Mouse (Mus musculus): ENCODE data around the gene 4930548H24Rik. TPM values are rescaled to one million over a fixed set of nuclear protein-coding genes. Genes with fewer than 3 reads are reported as not detected.
A peak's percentile ranks its signal among the peaks of the same experiment; 100 is the strongest.

4930548H24Rik gene
- polyA plus RNA-seq, 1 experiment from 2014 or later: not detected

DNA sequence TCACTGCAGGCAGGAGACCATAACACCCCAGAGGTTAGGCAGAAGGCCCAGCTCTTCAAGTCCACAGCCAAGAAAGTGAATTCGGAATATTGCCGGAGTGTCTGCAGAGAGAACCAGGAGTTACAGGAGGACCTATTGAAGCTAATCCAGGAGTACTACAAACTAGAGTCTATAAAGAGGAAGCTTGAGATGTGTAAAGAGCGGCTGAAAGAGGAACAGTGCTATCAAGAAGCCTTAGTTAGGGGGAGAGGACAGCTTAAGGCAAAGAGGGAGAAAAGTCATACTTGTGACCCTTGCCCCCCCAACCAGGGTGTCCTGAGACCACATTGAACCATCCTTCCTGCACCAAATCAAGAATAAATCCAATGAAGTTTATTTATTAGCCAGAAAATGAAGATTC lies 2.3 kb downstream of the 4930548H24Rik start:
- WGBS: 88% methylated on average over 3 of the region's 3 CpGs

DNA sequence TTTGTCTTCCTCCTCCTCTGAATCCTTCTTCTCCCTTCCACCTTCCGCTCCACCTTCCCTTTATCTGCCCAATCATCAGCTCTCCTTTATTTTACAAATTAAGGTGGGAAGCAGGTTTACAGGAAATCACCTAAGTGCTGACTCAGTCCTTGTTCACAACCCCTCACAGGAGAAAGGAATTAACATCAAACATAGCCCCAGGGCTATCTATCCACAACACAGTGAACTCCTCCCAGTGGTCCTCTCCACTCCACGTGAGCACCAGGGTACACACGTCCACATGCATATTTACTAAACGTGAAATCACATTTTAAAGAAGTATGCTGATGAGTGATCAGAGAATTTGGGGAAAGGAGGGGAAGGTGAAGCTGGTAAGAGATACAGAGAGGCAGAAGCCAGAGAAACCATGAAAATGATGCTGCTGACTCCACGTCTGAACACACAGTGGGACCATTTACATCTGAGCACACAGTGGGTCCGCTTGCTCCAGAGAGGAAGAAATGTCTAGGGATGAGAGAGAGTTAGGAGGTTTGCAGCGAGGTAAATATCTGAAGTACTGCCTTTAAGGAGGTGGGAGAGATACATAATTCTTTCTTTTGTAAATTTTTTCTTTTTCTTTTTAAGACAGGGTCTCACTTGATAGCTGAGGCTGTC lies 3.7 kb downstream of the 4930548H24Rik start:
- Histone ChIP-seq H3K4me1 (replicated peaks; ENCODE audit: control insufficient read depth, insufficient read depth, low read length) (no peaks in the 10 kb centered on the region), H3K27me3 (ENCODE audit: control insufficient read depth, insufficient read depth, low read depth, low read length) (no peaks in the 10 kb centered on the region), H3K27ac (ENCODE audit: low read length) (no peak overlapping the region), H3K4me2 (ENCODE audit: low read depth, low read length) (no peak overlapping the region), H3K4me3 (ENCODE audit: low read length) (no peak overlapping the region), H3K9ac (ENCODE audit: low read length) (no peak overlapping the region), H3K9me3 (ENCODE audit: control insufficient read depth, low read length) (no peaks in the 10 kb centered on the region), H3K36me3 (ENCODE audit: control insufficient read depth, insufficient read depth, low read length) (no peaks in the 10 kb centered on the region)
- 56% methylated on average over 7 of the region's 7 CpGs for WGBS
- no peak for ATAC-seq (ENCODE audit: low read depth)

More for the DNA sequence above, 2.3 kb downstream of the 4930548H24Rik start:
- ATAC-seq (ENCODE audit: low read depth): no peak
- Histone ChIP-seq H3K27me3 (ENCODE audit: control insufficient read depth, insufficient read depth, low read depth, low read length) (no peaks in the 10 kb centered on the region), H3K4me2 (ENCODE audit: low read depth, low read length) (no peak overlapping the region), H3K27ac (ENCODE audit: low read length) (no peak overlapping the region), H3K4me1 (replicated peaks; ENCODE audit: control insufficient read depth, insufficient read depth, low read length) (no peaks in the 10 kb centered on the region), H3K36me3 (ENCODE audit: control insufficient read depth, insufficient read depth, low read length) (no peaks in the 10 kb centered on the region), H3K9me3 (ENCODE audit: control insufficient read depth, low read length) (no peaks in the 10 kb centered on the region), H3K4me3 (ENCODE audit: low read length) (no peak overlapping the region), H3K9ac (ENCODE audit: low read length) (no peak overlapping the region)

GRCm38 (mm10) chr5:31492031-31492430 lies 6.5 kb downstream of the 4930548H24Rik start:
- WGBS: 58% methylated on average over 1 of the region's 1 CpGs
- Histone ChIP-seq H3K36me3 (ENCODE audit: control insufficient read depth, insufficient read depth, low read length) (peaks cover 4% of the 10 kb centered on the region; the same call in 1 of the 2 replicates), H3K4me3 (ENCODE audit: low read length) (no peak overlapping the region), H3K27ac (ENCODE audit: low read length) (no peak overlapping the region), H3K9ac (ENCODE audit: low read length) (no peak overlapping the region), H3K4me1 (replicated peaks; ENCODE audit: control insufficient read depth, insufficient read depth, low read length) (peaks cover 7% of the 10 kb centered on the region), H3K4me2 (ENCODE audit: low read depth, low read length) (no peak overlapping the region), H3K9me3 (ENCODE audit: control insufficient read depth, low read length) (no peaks in the 10 kb centered on the region), H3K27me3 (ENCODE audit: control insufficient read depth, insufficient read depth, low read depth, low read length) (no peaks in the 10 kb centered on the region)
- ATAC-seq (ENCODE audit: low read depth): no peak

DNA sequence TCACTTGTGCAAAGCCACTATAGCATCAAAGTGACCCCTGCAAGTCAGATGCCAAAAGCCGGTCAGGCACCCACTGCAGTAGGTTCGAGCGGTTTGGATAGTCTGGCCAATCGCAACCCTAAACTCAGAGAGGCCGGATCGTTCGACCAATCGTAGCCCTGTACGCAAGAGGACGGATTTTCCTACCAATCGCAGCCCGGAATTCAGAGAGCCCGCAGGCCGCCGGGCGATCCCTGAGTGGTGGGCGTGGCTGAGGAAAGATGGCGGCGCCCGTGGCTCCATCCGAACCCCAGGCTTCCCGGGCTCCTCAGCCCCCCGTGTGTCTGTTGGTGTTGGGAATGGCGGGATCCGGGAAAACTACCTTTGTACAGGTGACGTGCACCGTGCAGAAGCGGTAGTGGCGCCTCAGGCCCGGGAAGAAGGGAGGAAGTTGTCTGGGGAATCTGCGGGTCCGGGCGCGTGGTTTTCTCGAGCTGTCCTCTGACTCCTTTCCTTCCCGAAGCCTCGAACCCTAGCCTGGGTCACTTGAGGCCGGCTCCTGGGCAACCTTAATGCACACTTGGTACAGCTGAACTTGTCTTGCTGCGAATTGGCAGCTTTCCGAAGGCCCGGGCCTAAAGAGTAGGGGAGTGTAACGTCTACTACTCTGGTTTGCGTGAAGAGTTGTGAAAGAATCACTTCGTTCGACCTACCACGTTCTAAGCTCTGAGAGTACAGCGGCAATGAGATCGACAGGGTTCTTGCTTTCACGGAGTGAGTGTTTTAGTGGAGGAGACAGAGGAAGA lies 9.2 kb downstream of the 4930548H24Rik start, which contains the start of gene Gpn1:
Gene Gpn1, plus strand, starts transcription at position 229 of the 785 bp plus-strand sequence.
- H3K9me3 ChIP-seq (ENCODE audit: control insufficient read depth, low read length): no peaks in the 10 kb centered on the region
- H3K27me3 ChIP-seq (ENCODE audit: control insufficient read depth, insufficient read depth, low read depth, low read length): no peaks in the 10 kb centered on the region
- H3K36me3 ChIP-seq (ENCODE audit: control insufficient read depth, insufficient read depth, low read length): peaks cover 13% of the 10 kb centered on the region
- H3K27ac ChIP-seq (ENCODE audit: low read length): no peak within 1 kb of the TSS
- H3K4me3 ChIP-seq (ENCODE audit: low read length): peak within 1 kb of the TSS; percentile 79
- peak within 1 kb of the TSS; percentile 78 for H3K9ac ChIP-seq (ENCODE audit: low read length)
- under 1% methylated on average over 49 of the region's 49 CpGs for WGBS
- H3K4me2 ChIP-seq (ENCODE audit: low read depth, low read length): peak within 1 kb of the TSS; percentile 90
- ATAC-seq (ENCODE audit: low read depth): peak; percentile 100
- peaks cover 7% of the 10 kb centered on the region for H3K4me1 ChIP-seq (replicated peaks; ENCODE audit: control insufficient read depth, insufficient read depth, low read length)

- no peaks in the 10 kb centered on the region for H3K27me3 ChIP-seq (ENCODE audit: control insufficient read depth, insufficient read depth, low read depth, low read length)
- H3K36me3 ChIP-seq (ENCODE audit: control insufficient read depth, insufficient read depth, low read length): peaks cover 37% of the 10 kb centered on the region
- no peaks in the 10 kb centered on the region for H3K9me3 ChIP-seq (ENCODE audit: control insufficient read depth, low read length)
- peak; percentile 47; the same call in 1 of the 2 replicates for ATAC-seq (ENCODE audit: low read depth)
- no peak overlapping the region for H3K9ac ChIP-seq (ENCODE audit: low read length)
- H3K4me1 ChIP-seq (replicated peaks; ENCODE audit: control insufficient read depth, insufficient read depth, low read length): no peaks in the 10 kb centered on the region; the same call in 1 of the 2 replicates
- H3K4me3 ChIP-seq (ENCODE audit: low read length): no peak overlapping the region
- 50% methylated on average over 10 of the region's 10 CpGs for WGBS
- H3K27ac ChIP-seq (ENCODE audit: low read length): no peak overlapping the region
- H3K4me2 ChIP-seq (ENCODE audit: low read depth, low read length): no peak overlapping the region
Observed at GRCm38 (mm10) chr5:31504843-31505242, 19.3 kb downstream of the 4930548H24Rik start.

DNA sequence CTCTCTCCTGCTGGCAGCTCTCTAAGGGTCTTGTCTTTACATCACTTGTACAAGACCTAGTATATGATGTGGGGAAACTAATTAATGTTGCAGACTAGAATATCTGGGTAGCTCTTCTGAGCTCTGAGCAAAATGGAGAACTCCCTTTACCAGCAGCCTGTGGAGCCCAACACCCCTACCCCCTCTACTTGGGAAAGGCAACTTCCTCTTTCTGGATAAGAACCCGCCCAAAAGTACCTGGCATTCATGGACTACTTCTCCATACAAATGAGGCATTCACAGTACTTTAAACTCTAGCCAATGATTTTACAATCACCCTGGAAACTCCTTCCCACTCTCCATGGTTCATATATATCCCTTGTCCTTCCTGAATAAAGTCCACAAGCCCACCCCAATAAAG lies 26.9 kb downstream of the 4930548H24Rik start:
- Histone ChIP-seq H3K36me3 (ENCODE audit: control insufficient read depth, insufficient read depth, low read length) (peaks cover 18% of the 10 kb centered on the region), H3K9me3 (ENCODE audit: control insufficient read depth, low read length) (no peaks in the 10 kb centered on the region), H3K27ac (ENCODE audit: low read length) (no peak overlapping the region), H3K27me3 (ENCODE audit: control insufficient read depth, insufficient read depth, low read depth, low read length) (no peaks in the 10 kb centered on the region), H3K4me1 (replicated peaks; ENCODE audit: control insufficient read depth, insufficient read depth, low read length) (no peaks in the 10 kb centered on the region), H3K9ac (ENCODE audit: low read length) (no peak overlapping the region), H3K4me2 (ENCODE audit: low read depth, low read length) (no peak overlapping the region), H3K4me3 (ENCODE audit: low read length) (no peak overlapping the region)
- 75% methylated on average over 1 of the region's 1 CpGs for WGBS
- ATAC-seq (ENCODE audit: low read depth): no peak

DNA sequence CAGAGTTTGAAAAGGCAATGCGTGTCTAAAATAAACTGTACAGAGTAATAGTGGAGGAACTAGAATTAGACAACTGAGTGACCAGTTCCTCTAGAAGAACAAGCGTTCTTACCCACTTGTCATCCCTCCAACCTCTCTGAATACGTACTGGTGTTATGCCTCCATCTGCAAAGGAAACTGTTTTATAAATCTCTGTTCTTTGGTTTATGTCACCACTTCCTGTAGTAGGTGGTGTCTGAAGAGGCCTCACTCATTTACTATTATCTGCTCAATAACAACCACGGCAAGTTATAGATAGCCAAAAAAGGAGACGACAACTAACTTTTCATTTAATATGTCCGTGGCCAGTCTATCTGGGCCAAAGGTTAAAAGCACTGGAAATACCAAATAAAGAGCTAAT lies 35.0 kb downstream of the 4930548H24Rik start:
- Histone ChIP-seq H3K9me3 (ENCODE audit: control insufficient read depth, low read length) (no peaks in the 10 kb centered on the region), H3K4me3 (ENCODE audit: low read length) (no peak overlapping the region), H3K9ac (ENCODE audit: low read length) (no peak overlapping the region), H3K27me3 (ENCODE audit: control insufficient read depth, insufficient read depth, low read depth, low read length) (no peaks in the 10 kb centered on the region), H3K27ac (ENCODE audit: low read length) (no peak overlapping the region), H3K4me1 (replicated peaks; ENCODE audit: control insufficient read depth, insufficient read depth, low read length) (peaks cover 2% of the 10 kb centered on the region; the same call in 1 of the 2 replicates), H3K4me2 (ENCODE audit: low read depth, low read length) (no peak overlapping the region), H3K36me3 (ENCODE audit: control insufficient read depth, insufficient read depth, low read length) (peaks cover 24% of the 10 kb centered on the region)
- no peak for ATAC-seq (ENCODE audit: low read depth)
- 79% methylated on average over 6 of the region's 6 CpGs for whole genome bisulfite sequencing

GRCm38 (mm10) chr5:31526354-31527116 lies 41.0 kb downstream of the 4930548H24Rik start, which contains the start of gene Slc4a1ap:
Gene Slc4a1ap (plus strand): TSS chr5:31526995.
- Histone ChIP-seq H3K27me3 (ENCODE audit: control insufficient read depth, insufficient read depth, low read depth, low read length) (no peaks in the 10 kb centered on the region), H3K36me3 (ENCODE audit: control insufficient read depth, insufficient read depth, low read length) (peaks cover 15% of the 10 kb centered on the region), H3K4me1 (replicated peaks; ENCODE audit: control insufficient read depth, insufficient read depth, low read length) (peaks cover 16% of the 10 kb centered on the region), H3K27ac (ENCODE audit: low read length) (peak within 1 kb of the TSS; percentile 42), H3K9ac (ENCODE audit: low read length) (peak within 1 kb of the TSS; percentile 90), H3K9me3 (ENCODE audit: control insufficient read depth, low read length) (no peaks in the 10 kb centered on the region), H3K4me3 (ENCODE audit: low read length) (peak within 1 kb of the TSS; percentile 98), H3K4me2 (ENCODE audit: low read depth, low read length) (peak within 1 kb of the TSS; percentile 89)
- under 1% methylated on average over 28 of the region's 28 CpGs for WGBS
- peak; percentile 89 for ATAC-seq (ENCODE audit: low read depth)

All from lung, embryonic 16.5 days (tissue).